Mouse (Mus musculus): ENCODE measurements around the gene Faap100. TPM values are rescaled to one million over a fixed set of nuclear protein-coding genes. Genes with fewer than 3 reads are reported as not detected.
"Not testable (repeated sequence)": the region's sequence is repeated elsewhere in the genome, so short reads cannot be mapped to it uniquely, and the experiment has no call there.

The Faap100 gene
- 34.5 and 36.1 TPM in 2 replicates for polyA plus RNA-seq (2015; fragmentation: Nextera tagmentation; extraction: Ambion mirVana)

DNA sequence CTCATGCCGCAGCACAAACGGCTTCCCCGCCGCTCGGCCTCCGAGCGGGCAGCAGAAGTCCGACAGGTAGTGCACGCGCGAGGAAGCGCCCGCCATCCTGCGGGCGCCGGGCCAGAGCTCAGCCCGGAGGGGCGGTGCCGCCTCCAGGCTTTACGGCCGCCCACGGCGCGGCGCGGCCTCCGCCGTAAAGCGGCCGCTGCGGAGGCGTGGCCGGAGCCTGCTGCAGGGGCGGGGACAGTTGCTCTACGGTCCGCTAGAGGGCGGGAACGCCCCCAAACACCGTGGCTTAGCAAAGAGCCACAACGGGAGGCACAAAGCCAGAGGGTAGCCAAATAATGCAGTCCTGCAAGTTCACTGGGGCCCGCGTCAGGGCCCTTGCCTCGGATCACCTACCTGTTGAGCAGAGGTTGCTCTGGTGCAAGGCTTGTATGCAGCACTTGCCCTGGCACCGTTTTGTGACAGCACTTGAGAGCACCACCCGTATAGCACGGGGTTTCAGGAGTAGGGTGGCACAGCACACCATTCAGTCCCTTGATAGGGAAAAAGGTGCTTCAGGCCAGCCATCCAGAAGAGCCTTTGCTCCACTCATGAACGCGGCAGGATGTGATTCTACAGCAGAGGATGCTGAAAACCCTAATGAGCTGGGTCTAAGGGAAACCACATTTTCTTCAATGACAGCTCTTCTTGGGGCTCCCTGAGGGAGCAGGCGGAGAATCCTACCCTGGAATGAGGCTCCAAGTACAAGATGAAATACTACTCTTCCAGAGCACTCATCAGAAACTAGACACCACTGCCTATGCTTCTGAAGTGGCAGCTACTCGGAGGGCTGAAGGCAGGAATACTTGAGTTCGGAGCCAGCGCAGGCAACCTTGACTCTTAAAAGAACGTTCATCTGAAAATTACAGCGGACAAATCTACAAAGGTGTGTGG is at the start of gene Faap100:
Gene Faap100 (minus strand): TSS at position 154 of the 930 bp plus-strand sequence.
- H3K4me3 ChIP-seq (replicated peaks; ENCODE audit: low read length): peak within 1 kb of the TSS; percentile 90
- peak within 1 kb of the TSS; percentile 94 for H3K4me2 ChIP-seq (ENCODE audit: low read depth, low read length)
- peaks cover 21% of the 10 kb centered on the region for H3K4me1 ChIP-seq (ENCODE audit: control insufficient read depth, insufficient read depth, low read length)
- H3K36me3 ChIP-seq (ENCODE audit: control insufficient read depth, insufficient read depth, low read length): peaks cover 10% of the 10 kb centered on the region; the same call in 1 of the 2 replicates
- peak within 1 kb of the TSS; percentile 84 for H3K9ac ChIP-seq (ENCODE audit: low read length)
- peak; percentile 91 for ATAC-seq (ENCODE audit: insufficient read depth, low FRiP score)
- H3K27me3 ChIP-seq (ENCODE audit: control insufficient read depth, insufficient read depth, low read length): no peaks in the 10 kb centered on the region
- H3K27ac ChIP-seq (ENCODE audit: low read length): peak within 1 kb of the TSS; percentile 62
- 7% methylated on average over 54 of the region's 54 CpGs for WGBS
- H3K9me3 ChIP-seq (replicated peaks; ENCODE audit: control insufficient read depth, low read length): no peaks in the 10 kb centered on the region

- 90% methylated on average over 3 of the region's 3 CpGs for WGBS
- peaks cover 9% of the 10 kb centered on the region for H3K4me1 ChIP-seq (ENCODE audit: control insufficient read depth, insufficient read depth, low read length)
- no peak overlapping the region for H3K9ac ChIP-seq (ENCODE audit: low read length)
- H3K27ac ChIP-seq (ENCODE audit: low read length): no peak overlapping the region
- peaks cover 13% of the 10 kb centered on the region; the same call in 1 of the 2 replicates for H3K36me3 ChIP-seq (ENCODE audit: control insufficient read depth, insufficient read depth, low read length)
- H3K4me2 ChIP-seq (ENCODE audit: low read depth, low read length): no peak overlapping the region
- no peak overlapping the region for H3K4me3 ChIP-seq (replicated peaks; ENCODE audit: low read length)
- H3K9me3 ChIP-seq (replicated peaks; ENCODE audit: control insufficient read depth, low read length): no peaks in the 10 kb centered on the region
- H3K27me3 ChIP-seq (ENCODE audit: control insufficient read depth, insufficient read depth, low read length): no peaks in the 10 kb centered on the region
- no peak for ATAC-seq (ENCODE audit: insufficient read depth, low FRiP score)
Observed at GRCm38 (mm10) chr11:120426727-120427126, 48.2 kb upstream of the Faap100 start.

GRCm38 (mm10) chr11:120423569-120424295 is 45.2 kb upstream of the Faap100 start:
- Histone ChIP-seq H3K27ac (ENCODE audit: low read length) (peak overlapping the region; percentile 33; the same call in 1 of the 2 replicates), H3K9ac (ENCODE audit: low read length) (no peak overlapping the region), H3K27me3 (ENCODE audit: control insufficient read depth, insufficient read depth, low read length) (no peaks in the 10 kb centered on the region), H3K4me1 (ENCODE audit: control insufficient read depth, insufficient read depth, low read length) (peaks cover 9% of the 10 kb centered on the region), H3K36me3 (ENCODE audit: control insufficient read depth, insufficient read depth, low read length) (peaks cover 18% of the 10 kb centered on the region), H3K4me3 (replicated peaks; ENCODE audit: low read length) (no peak overlapping the region), H3K9me3 (replicated peaks; ENCODE audit: control insufficient read depth, low read length) (no peaks in the 10 kb centered on the region), H3K4me2 (ENCODE audit: low read depth, low read length) (no peak overlapping the region)
- peak; percentile 55; the same call in 1 of the 2 replicates for ATAC-seq (ENCODE audit: insufficient read depth, low FRiP score)
- WGBS: 59% methylated on average over 9 of the region's 9 CpGs

GRCm38 (mm10) chr11:120422651-120423568 is 44.3 kb upstream of the Faap100 start:
- H3K4me1 ChIP-seq (ENCODE audit: control insufficient read depth, insufficient read depth, low read length): peaks cover 9% of the 10 kb centered on the region
- no peak overlapping the region for H3K4me3 ChIP-seq (replicated peaks; ENCODE audit: low read length)
- H3K9ac ChIP-seq (ENCODE audit: low read length): no peak overlapping the region
- WGBS: 47% methylated on average over 13 of the region's 13 CpGs
- no peaks in the 10 kb centered on the region for H3K27me3 ChIP-seq (ENCODE audit: control insufficient read depth, insufficient read depth, low read length)
- peaks cover 17% of the 10 kb centered on the region for H3K36me3 ChIP-seq (ENCODE audit: control insufficient read depth, insufficient read depth, low read length)
- peak; percentile 69; the same call in 1 of the 2 replicates for ATAC-seq (ENCODE audit: insufficient read depth, low FRiP score)
- H3K27ac ChIP-seq (ENCODE audit: low read length): peak overlapping the region; percentile 73; the same call in 1 of the 2 replicates
- no peak overlapping the region for H3K4me2 ChIP-seq (ENCODE audit: low read depth, low read length)
- H3K9me3 ChIP-seq (replicated peaks; ENCODE audit: control insufficient read depth, low read length): no peaks in the 10 kb centered on the region

DNA sequence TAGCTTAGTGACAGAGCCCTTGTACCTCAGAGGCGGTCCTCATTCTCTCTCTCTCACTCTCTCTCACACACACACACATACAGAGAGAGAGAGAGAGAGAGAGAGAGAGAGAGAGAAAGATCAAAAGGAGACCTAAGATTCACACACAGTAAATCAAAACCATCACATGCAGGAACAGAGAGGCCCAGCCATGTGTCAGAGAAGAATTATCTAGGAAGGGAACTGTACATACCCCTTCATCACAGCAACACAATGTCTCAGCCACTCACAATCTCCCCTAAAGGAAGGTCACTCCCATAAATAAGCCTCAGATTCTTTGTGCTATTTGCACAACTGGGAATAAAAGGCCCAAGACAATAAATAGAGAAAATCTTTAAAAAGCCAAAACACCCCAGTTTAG is 40.0 kb upstream of the Faap100 start:
- Histone ChIP-seq H3K9ac (ENCODE audit: low read length) (no peak overlapping the region), H3K9me3 (replicated peaks; ENCODE audit: control insufficient read depth, low read length) (no peaks in the 10 kb centered on the region), H3K36me3 (ENCODE audit: control insufficient read depth, insufficient read depth, low read length) (peaks cover 19% of the 10 kb centered on the region), H3K27ac (ENCODE audit: low read length) (no peak overlapping the region), H3K4me3 (replicated peaks; ENCODE audit: low read length) (no peak overlapping the region), H3K27me3 (ENCODE audit: control insufficient read depth, insufficient read depth, low read length) (no peaks in the 10 kb centered on the region), H3K4me2 (ENCODE audit: low read depth, low read length) (no peak overlapping the region), H3K4me1 (ENCODE audit: control insufficient read depth, insufficient read depth, low read length) (peaks cover 9% of the 10 kb centered on the region)
- WGBS: 91% methylated on average over 1 of the region's 1 CpGs
- ATAC-seq (ENCODE audit: insufficient read depth, low FRiP score): no peak

- no peak for ATAC-seq (ENCODE audit: insufficient read depth, low FRiP score)
- WGBS: 90% methylated on average over 7 of the region's 7 CpGs
- Histone ChIP-seq H3K27ac (ENCODE audit: low read length) (no peak overlapping the region), H3K27me3 (ENCODE audit: control insufficient read depth, insufficient read depth, low read length) (no peaks in the 10 kb centered on the region), H3K4me3 (replicated peaks; ENCODE audit: low read length) (no peak overlapping the region), H3K9me3 (replicated peaks; ENCODE audit: control insufficient read depth, low read length) (no peaks in the 10 kb centered on the region), H3K4me2 (ENCODE audit: low read depth, low read length) (no peak overlapping the region), H3K4me1 (ENCODE audit: control insufficient read depth, insufficient read depth, low read length) (peaks cover 9% of the 10 kb centered on the region), H3K9ac (ENCODE audit: low read length) (no peak overlapping the region), H3K36me3 (ENCODE audit: control insufficient read depth, insufficient read depth, low read length) (peaks cover 25% of the 10 kb centered on the region)
Observed at GRCm38 (mm10) chr11:120417852-120418251, 39.3 kb upstream of the Faap100 start.

- H3K4me1 ChIP-seq (ENCODE audit: control insufficient read depth, insufficient read depth, low read length); H3K27ac ChIP-seq (ENCODE audit: low read length); H3K27me3 ChIP-seq (ENCODE audit: control insufficient read depth, insufficient read depth, low read length); ATAC-seq (ENCODE audit: insufficient read depth, low FRiP score); H3K4me2 ChIP-seq (ENCODE audit: low read depth, low read length); H3K4me3 ChIP-seq (replicated peaks; ENCODE audit: low read length); H3K9me3 ChIP-seq (replicated peaks; ENCODE audit: control insufficient read depth, low read length); H3K9ac ChIP-seq (ENCODE audit: low read length): not testable (repeated sequence)
- 95% methylated on average over 7 of the region's 10 CpGs for WGBS
- H3K36me3 ChIP-seq (ENCODE audit: control insufficient read depth, insufficient read depth, low read length): peaks cover 43% of the 10 kb centered on the region
Observed at GRCm38 (mm10) chr11:120413621-120414020, 35.1 kb upstream of the Faap100 start.

DNA sequence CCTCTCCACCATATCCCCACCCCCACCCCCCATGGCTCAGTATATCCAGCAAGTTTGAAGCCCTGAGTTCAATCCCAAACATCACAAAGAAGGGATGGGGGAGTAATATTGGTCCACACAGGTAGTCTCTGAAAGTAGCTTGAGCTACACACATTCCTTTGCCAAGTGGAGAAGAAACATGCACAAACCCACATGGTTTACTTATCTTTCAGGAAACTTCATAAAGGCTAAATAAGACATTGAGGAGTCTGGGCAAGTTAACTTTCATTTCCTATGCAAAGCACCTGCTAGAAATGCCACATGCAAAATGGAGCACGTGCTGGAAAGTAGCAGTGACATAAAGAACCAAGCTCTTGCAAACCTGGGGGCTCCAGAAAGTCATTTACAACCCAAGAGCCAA is 27.9 kb upstream of the Faap100 start:
- H3K4me2 ChIP-seq (ENCODE audit: low read depth, low read length): no peak overlapping the region
- H3K27me3 ChIP-seq (ENCODE audit: control insufficient read depth, insufficient read depth, low read length): no peaks in the 10 kb centered on the region
- no peak overlapping the region for H3K9ac ChIP-seq (ENCODE audit: low read length)
- WGBS: 89% methylated on average over 1 of the region's 1 CpGs
- peaks cover 29% of the 10 kb centered on the region for H3K36me3 ChIP-seq (ENCODE audit: control insufficient read depth, insufficient read depth, low read length)
- H3K4me3 ChIP-seq (replicated peaks; ENCODE audit: low read length): no peak overlapping the region
- ATAC-seq (ENCODE audit: insufficient read depth, low FRiP score): no peak
- no peak overlapping the region for H3K27ac ChIP-seq (ENCODE audit: low read length)
- no peaks in the 10 kb centered on the region for H3K4me1 ChIP-seq (ENCODE audit: control insufficient read depth, insufficient read depth, low read length)
- no peaks in the 10 kb centered on the region for H3K9me3 ChIP-seq (replicated peaks; ENCODE audit: control insufficient read depth, low read length)
